12 mouse cellular contexts compared by ENCODE assay signal in the genomic region with DNA sequence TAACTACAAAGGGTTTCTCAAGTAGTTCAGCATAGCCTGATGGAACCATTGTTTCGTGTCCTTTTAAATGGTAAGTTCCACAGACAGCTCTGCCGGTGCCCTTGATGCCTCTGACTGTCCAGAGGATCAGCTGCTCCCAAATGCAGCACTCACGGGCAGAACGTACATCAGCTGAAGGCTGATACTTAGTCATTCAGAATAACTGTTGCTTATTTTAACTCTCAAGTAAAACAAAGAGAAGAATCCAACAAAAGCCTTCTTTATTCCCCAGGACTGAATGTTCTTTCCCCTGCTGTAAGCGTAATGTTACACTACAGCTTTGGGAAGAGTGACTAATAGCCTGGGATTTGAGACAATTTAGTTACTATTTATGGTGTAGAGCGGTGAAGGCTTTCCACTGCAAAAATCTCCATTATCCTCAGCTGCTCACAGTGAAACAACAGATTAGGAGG. TPM values are rescaled to one million over a fixed set of nuclear protein-coding genes. Genes with fewer than 3 reads are reported as not detected.
DNase-seq lines count a peak whose midpoint lies in the region; ATAC-seq lines count a peak whose summit lies in the region.
"Had no signal": no experiment of that assay in that cellular context is flagged by ENCODE, and none has a peak within 500 bp of the region (broad histone marks: within the 10 kb centered on the region; RNA-seq: fewer than 3 reads in every experiment).

No protein-coding gene starts in this region.

- no peaks in the 10 kb centered on the region for H3K9me3 ChIP-seq in embryonic facial prominence, embryonic 14.5 days (ENCODE audit: control insufficient read depth, low read length)
- no peaks in the 10 kb centered on the region for H3K9me3 ChIP-seq in embryonic facial prominence, embryonic 10.5 days
- H3K9me3 ChIP-seq in stomach, embryonic 16.5 days (replicated peaks; ENCODE audit: control insufficient read depth, low read length): no peaks in the 10 kb centered on the region
- H3K9me3 ChIP-seq: forebrain, embryonic 15.5 days had no signal

- DNase-seq in embryonic facial prominence, embryonic 14.5 days (ENCODE audit: low spot score): peak; percentile 63
- DNase-seq in embryonic facial prominence, embryonic 10.5 days (ENCODE audit: low spot score): no peak
- peak; percentile 53 for DNase-seq in right cerebral cortex, adult 18-20 months
- no peak for DNase-seq in right cerebral cortex, postnatal 14 days
- DNase-seq in brain, adult 2 months (ENCODE audit: low read depth, low spot score): peak; percentile 90
- no peak for DNase-seq in thymus, postnatal 36 days
- no peak for DNase-seq in thymus, postnatal 25 days
- DNase-seq: gastrocnemius, postnatal 25 days; liver, postnatal 0 days; spleen, adult 18-20 months had no signal

- no peak overlapping the region for H3K9ac ChIP-seq in embryonic facial prominence, embryonic 14.5 days (ENCODE audit: low read depth, low read length)
- no peak overlapping the region for H3K9ac ChIP-seq in stomach, embryonic 16.5 days (ENCODE audit: low read length)
- H3K9ac ChIP-seq: forebrain, embryonic 15.5 days; liver, postnatal 0 days had no signal

- ATAC-seq in embryonic facial prominence, embryonic 14.5 days (ENCODE audit: low read depth): peak; percentile 47; the same call in 1 of the 2 replicates
- ATAC-seq in stomach, embryonic 16.5 days (ENCODE audit: insufficient read depth, low FRiP score): 0 out of 2 replicates have a peak, but pooled peaks have one; percentile 37
- ATAC-seq: forebrain, embryonic 15.5 days; liver, postnatal 0 days had no signal

- no peaks in the 10 kb centered on the region for H3K36me3 ChIP-seq in embryonic facial prominence, embryonic 14.5 days (ENCODE audit: control insufficient read depth, insufficient read depth, low read length)
- no peaks in the 10 kb centered on the region for H3K36me3 ChIP-seq in embryonic facial prominence, embryonic 10.5 days (replicated peaks)
- no peaks in the 10 kb centered on the region for H3K36me3 ChIP-seq in stomach, embryonic 16.5 days (ENCODE audit: control insufficient read depth, insufficient read depth, low read length)
- H3K36me3 ChIP-seq: forebrain, embryonic 15.5 days had no signal

- H3K4me3 ChIP-seq in embryonic facial prominence, embryonic 14.5 days (ENCODE audit: low read depth, low read length): no peak overlapping the region
- no peak overlapping the region for H3K4me3 ChIP-seq in embryonic facial prominence, embryonic 10.5 days
- H3K4me3 ChIP-seq in stomach, embryonic 16.5 days (replicated peaks; ENCODE audit: low read length): no peak overlapping the region
- H3K4me3 ChIP-seq: forebrain, embryonic 15.5 days had no signal

- H3K4me1 ChIP-seq in embryonic facial prominence, embryonic 14.5 days (ENCODE audit: control insufficient read depth, insufficient read depth, low read length): no peaks in the 10 kb centered on the region
- H3K4me1 ChIP-seq in embryonic facial prominence, embryonic 10.5 days: 0 out of 2 replicates have a peak, but pooled peaks cover 10% of the 10 kb centered on the region
- H3K4me1 ChIP-seq in stomach, embryonic 16.5 days (ENCODE audit: control insufficient read depth, insufficient read depth, low read length): no peaks in the 10 kb centered on the region
- H3K4me1 ChIP-seq: forebrain, embryonic 15.5 days had no signal

- H3K4me2 ChIP-seq in embryonic facial prominence, embryonic 14.5 days (ENCODE audit: low read depth, low read length): no peak overlapping the region
- no peak overlapping the region for H3K4me2 ChIP-seq in stomach, embryonic 16.5 days (ENCODE audit: low read depth, low read length)
- H3K4me2 ChIP-seq: forebrain, embryonic 15.5 days had no signal

- no peak overlapping the region; the same call in 1 of the 2 replicates for H3K27ac ChIP-seq in embryonic facial prominence, embryonic 14.5 days (replicated peaks; ENCODE audit: low read depth, low read length)
- H3K27ac ChIP-seq in embryonic facial prominence, embryonic 10.5 days (replicated peaks): no peak overlapping the region
- peak overlapping the region; percentile 39; the same call in 1 of the 2 replicates for H3K27ac ChIP-seq in stomach, embryonic 16.5 days (ENCODE audit: low read length)
- H3K27ac ChIP-seq: forebrain, embryonic 15.5 days had no signal

- WGBS in embryonic facial prominence, embryonic 14.5 days: 40% methylated on average over 6 of the region's 6 CpGs
- 44% methylated on average over 6 of the region's 6 CpGs for WGBS in embryonic facial prominence, embryonic 10.5 days
- WGBS in stomach, embryonic 16.5 days: 33% methylated on average over 6 of the region's 6 CpGs

- H3K27me3 ChIP-seq in embryonic facial prominence, embryonic 14.5 days (replicated peaks; ENCODE audit: control insufficient read depth, insufficient read depth, low read length): no peaks in the 10 kb centered on the region
- H3K27me3 ChIP-seq in embryonic facial prominence, embryonic 10.5 days (replicated peaks; ENCODE audit: low read depth, poor library complexity, severe bottlenecking): no peaks in the 10 kb centered on the region
- no peaks in the 10 kb centered on the region for H3K27me3 ChIP-seq in stomach, embryonic 16.5 days (ENCODE audit: control insufficient read depth, insufficient read depth, low read length)
- H3K27me3 ChIP-seq: forebrain, embryonic 15.5 days had no signal

RNA-seq across cellular contexts. Expression of gene Zfp281, which starts 11.4 kb away (rescaled TPM):
- 19.5 and 21.4 TPM in 2 replicates for polyA plus RNA-seq in embryonic facial prominence, embryonic 14.5 days (2014; fragmentation: Nextera tagmentation; extraction: Ambion mirVana)
- 32.8 and 33.0 TPM in 2 replicates for polyA plus RNA-seq in embryonic facial prominence, embryonic 10.5 days (2016; fragmentation: Nextera tagmentation; extraction: Ambion mirVana)
- polyA plus RNA-seq in stomach, embryonic 16.5 days (2015; fragmentation: Nextera tagmentation; extraction: Ambion mirVana): 11.9 and 13.6 TPM in 2 replicates

Comparison
In these comparisons a context has a peak if more than half of its experiments do, and no peak if none do; other contexts are left out.
1. DNase-seq: peak in embryonic facial prominence, embryonic 14.5 days (single experiment), right cerebral cortex, adult 18-20 months (single experiment) and brain, adult 2 months (single experiment); none in embryonic facial prominence, embryonic 10.5 days (single experiment), right cerebral cortex, postnatal 14 days (single experiment), thymus, postnatal 36 days (0 of 2) and thymus, postnatal 25 days (single experiment).